Mouse (Mus musculus) stomach, embryonic 15.5 days (tissue): ENCODE data around the gene Smc6. TPM values are rescaled to one million over a fixed set of nuclear protein-coding genes. Genes with fewer than 3 reads are reported as not detected.
A peak's percentile ranks its signal among the peaks of the same experiment; 100 is the strongest.

Experiments
- ATAC-seq: fragments of 200-750 bp; cut with Nextera tagmentation; 2 replicates; pipeline ENCODE4 v1.8.0; 2017; ENCODE audit warnings: low read depth, moderate number of reproducible peaks, moderate TSS enrichment; ENCODE audit not compliant: insufficient read depth, low FRiP score
- H3K27ac ChIP-seq: fragments of 300-500 bp; sonication (generic); 2 replicates; pipeline ENCODE4 v1.5.1; 2015; ENCODE audit warnings: mild to moderate bottlenecking, inconsistent platforms
- H3K27me3 ChIP-seq: fragments of 300-500 bp; sonication (generic); replicated peaks from 2 replicates; pipeline ENCODE4 v1.6.1; 2015; ENCODE audit warnings: inconsistent platforms
- H3K36me3 ChIP-seq: fragments of 300-500 bp; sonication (generic); 2 replicates; pipeline ENCODE4 v1.6.1; 2015; ENCODE audit warnings: inconsistent platforms
- H3K4me1 ChIP-seq: fragments of 300-500 bp; sonication (generic); 2 replicates; pipeline ENCODE4 v1.6.1; 2015; ENCODE audit warnings: inconsistent platforms
- H3K4me2 ChIP-seq: fragments of 300-500 bp; sonication (generic); 2 replicates; pipeline ENCODE4 v1.6.1; 2015; ENCODE audit warnings: mild to moderate bottlenecking, inconsistent platforms
- H3K4me3 ChIP-seq: fragments of 300-500 bp; sonication (generic); replicated peaks from 2 replicates; pipeline ENCODE4 v1.5.1; 2015; ENCODE audit warnings: inconsistent platforms
- H3K9ac ChIP-seq: fragments of 300-500 bp; sonication (generic); 2 replicates; pipeline ENCODE4 v1.6.1; 2015; ENCODE audit warnings: inconsistent platforms
- H3K9me3 ChIP-seq: fragments of 300-500 bp; sonication (generic); 2 replicates; pipeline ENCODE4 v1.6.1; 2016; ENCODE audit warnings: inconsistent platforms
- WGBS: fragments of 180-500 bp; shearing (Covaris S2); methylation state at CpG from one replicate; pipeline ENCODE4 v1.1.7; 2015; 5-methylcytosine and 5-hydroxymethylcytosine counted together
- polyA plus RNA-seq: library from polyadenylated mRNA; unstranded; fragments of >200 nt; fragmentation: Nextera tagmentation; extraction: Ambion mirVana; gene quantifications from 2 replicates; pipeline ENCODE4 v1.2.1, GENCODE M21; 2015

The Smc6 gene
- 141 and 148 TPM in 2 replicates for polyA plus RNA-seq

- ATAC-seq = peak; percentile 98
- peak within 1 kb of the TSS; percentile 92 for H3K27ac ChIP-seq
- no peaks in the 10 kb centered on the region for H3K36me3 ChIP-seq
- peak within 1 kb of the TSS; percentile 95 for H3K4me2 ChIP-seq
- H3K4me1 ChIP-seq = 0 out of 2 replicates have a peak, but pooled peaks cover 5% of the 10 kb centered on the region
- peak within 1 kb of the TSS; percentile 87 for H3K9ac ChIP-seq
- WGBS = under 1% methylated on average over 68 of the region's 83 CpGs
- no peaks in the 10 kb centered on the region for H3K9me3 ChIP-seq
- H3K27me3 ChIP-seq = no peaks in the 10 kb centered on the region
- H3K4me3 ChIP-seq = peak within 1 kb of the TSS; percentile 94
Measured at GRCm38 (mm10) chr12:11265382-11266281, at the start of gene Smc6, which contains the start of gene Gen1. TSS of gene Smc6 (plus strand) at chr12:11265886. TSS of gene Gen1 (minus strand) at chr12:11265801.

- Histone ChIP-seq H3K27ac (no peak overlapping the region), H3K9ac (no peak overlapping the region), H3K36me3 (no peaks in the 10 kb centered on the region), H3K9me3 (no peaks in the 10 kb centered on the region), H3K4me3 (no peak overlapping the region), H3K27me3 (no peaks in the 10 kb centered on the region), H3K4me1 (no peaks in the 10 kb centered on the region), H3K4me2 (no peak overlapping the region)
- WGBS = 80% methylated on average over 3 of the region's 3 CpGs
- ATAC-seq = no peak
Measured at GRCm38 (mm10) chr12:11216454-11216853, 49.2 kb upstream of the Smc6 start.

GRCm38 (mm10) chr12:11217726-11218250, 47.9 kb upstream of the Smc6 start:
- Histone ChIP-seq H3K4me2 (no peak overlapping the region), H3K9ac (no peak overlapping the region), H3K4me1 (no peaks in the 10 kb centered on the region), H3K27ac (no peak overlapping the region), H3K9me3 (no peaks in the 10 kb centered on the region), H3K36me3 (no peaks in the 10 kb centered on the region), H3K27me3 (no peaks in the 10 kb centered on the region), H3K4me3 (no peak overlapping the region)
- no peak for ATAC-seq
- WGBS = 59% methylated on average over 7 of the region's 7 CpGs

- Histone ChIP-seq H3K9me3 (no peaks in the 10 kb centered on the region), H3K27me3 (no peaks in the 10 kb centered on the region), H3K4me3 (no peak overlapping the region), H3K4me2 (no peak overlapping the region), H3K4me1 (no peaks in the 10 kb centered on the region), H3K36me3 (no peaks in the 10 kb centered on the region), H3K27ac (no peak overlapping the region), H3K9ac (no peak overlapping the region)
- 52% methylated on average over 20 of the region's 20 CpGs for WGBS
- ATAC-seq = peak; percentile 50; the same call in 1 of the 2 replicates
Measured at GRCm38 (mm10) chr12:11221524-11222330, 44.0 kb upstream of the Smc6 start.

- H3K4me3 ChIP-seq = no peak overlapping the region
- H3K27me3 ChIP-seq = no peaks in the 10 kb centered on the region
- no peak for ATAC-seq
- 56% methylated on average over 3 of the region's 3 CpGs for WGBS
- no peaks in the 10 kb centered on the region for H3K9me3 ChIP-seq
- H3K36me3 ChIP-seq = no peaks in the 10 kb centered on the region
- H3K4me2 ChIP-seq = no peak overlapping the region
- H3K9ac ChIP-seq = no peak overlapping the region
- no peaks in the 10 kb centered on the region for H3K4me1 ChIP-seq
- H3K27ac ChIP-seq = no peak overlapping the region
Measured at GRCm38 (mm10) chr12:11222566-11222965, 43.1 kb upstream of the Smc6 start.

- no peaks in the 10 kb centered on the region for H3K36me3 ChIP-seq
- H3K4me2 ChIP-seq = no peak overlapping the region
- no peaks in the 10 kb centered on the region for H3K27me3 ChIP-seq
- H3K4me1 ChIP-seq = no peaks in the 10 kb centered on the region
- no peak for ATAC-seq
- H3K4me3 ChIP-seq = no peak overlapping the region
- no peaks in the 10 kb centered on the region for H3K9me3 ChIP-seq
- WGBS = 76% methylated on average over 10 of the region's 10 CpGs
- H3K27ac ChIP-seq = no peak overlapping the region
- H3K9ac ChIP-seq = no peak overlapping the region
Measured at GRCm38 (mm10) chr12:11223090-11223489, 42.6 kb upstream of the Smc6 start.

GRCm38 (mm10) chr12:11224722-11225121, 41.0 kb upstream of the Smc6 start:
- H3K27me3 ChIP-seq = no peaks in the 10 kb centered on the region
- 16% methylated on average over 5 of the region's 5 CpGs for WGBS
- H3K4me1 ChIP-seq = no peaks in the 10 kb centered on the region
- ATAC-seq = no peak
- H3K9ac ChIP-seq = no peak overlapping the region
- no peak overlapping the region for H3K4me3 ChIP-seq
- no peaks in the 10 kb centered on the region for H3K36me3 ChIP-seq
- no peak overlapping the region for H3K27ac ChIP-seq
- H3K9me3 ChIP-seq = no peaks in the 10 kb centered on the region
- no peak overlapping the region for H3K4me2 ChIP-seq

GRCm38 (mm10) chr12:11226123-11226522, 39.6 kb upstream of the Smc6 start:
- Histone ChIP-seq H3K4me3 (no peak overlapping the region), H3K27ac (no peak overlapping the region), H3K36me3 (no peaks in the 10 kb centered on the region), H3K4me2 (no peak overlapping the region), H3K9ac (no peak overlapping the region), H3K4me1 (no peaks in the 10 kb centered on the region), H3K9me3 (no peaks in the 10 kb centered on the region), H3K27me3 (no peaks in the 10 kb centered on the region)
- 64% methylated on average over 1 of the region's 1 CpGs for WGBS
- no peak for ATAC-seq

GRCm38 (mm10) chr12:11226529-11227268, 39.0 kb upstream of the Smc6 start:
- no peaks in the 10 kb centered on the region for H3K9me3 ChIP-seq
- no peak overlapping the region for H3K4me2 ChIP-seq
- no peaks in the 10 kb centered on the region for H3K4me1 ChIP-seq
- no peaks in the 10 kb centered on the region for H3K36me3 ChIP-seq
- H3K27ac ChIP-seq = no peak overlapping the region
- WGBS = 54% methylated on average over 5 of the region's 5 CpGs
- no peak overlapping the region for H3K9ac ChIP-seq
- H3K27me3 ChIP-seq = no peaks in the 10 kb centered on the region
- H3K4me3 ChIP-seq = no peak overlapping the region
- ATAC-seq = no peak

GRCm38 (mm10) chr12:11230267-11230666, 35.4 kb upstream of the Smc6 start:
- H3K4me2 ChIP-seq = no peak overlapping the region
- no peaks in the 10 kb centered on the region for H3K36me3 ChIP-seq
- WGBS = 69% methylated on average over 2 of the region's 2 CpGs
- no peaks in the 10 kb centered on the region for H3K4me1 ChIP-seq
- no peak overlapping the region for H3K4me3 ChIP-seq
- no peak for ATAC-seq
- no peak overlapping the region for H3K9ac ChIP-seq
- H3K9me3 ChIP-seq = no peaks in the 10 kb centered on the region
- no peaks in the 10 kb centered on the region for H3K27me3 ChIP-seq
- no peak overlapping the region for H3K27ac ChIP-seq

- Histone ChIP-seq H3K9me3 (no peaks in the 10 kb centered on the region), H3K4me3 (no peak overlapping the region), H3K9ac (no peak overlapping the region), H3K4me1 (no peaks in the 10 kb centered on the region), H3K27ac (no peak overlapping the region), H3K4me2 (no peak overlapping the region), H3K36me3 (no peaks in the 10 kb centered on the region), H3K27me3 (no peaks in the 10 kb centered on the region)
- WGBS = 65% methylated on average over 2 of the region's 2 CpGs
- no peak for ATAC-seq
Measured at GRCm38 (mm10) chr12:11235996-11236395, 29.7 kb upstream of the Smc6 start.
